Mouse (Mus musculus) neural tube, embryonic 14.5 days (tissue): ENCODE data around the gene H2al1b. TPM values are rescaled to one million over a fixed set of nuclear protein-coding genes. Genes with fewer than 3 reads are reported as not detected.
"Not testable (repeated sequence)": the region's sequence is repeated elsewhere in the genome, so short reads cannot be mapped to it uniquely, and the experiment has no call there.

Source experiments
- ATAC-seq: fragments of 200-750 bp; cut with Nextera tagmentation; 2 replicates; pipeline ENCODE4 v1.8.0; 2017; ENCODE audit warnings: low read depth, mild to moderate bottlenecking, moderate TSS enrichment, moderate library complexity
- H3K27ac ChIP-seq: fragments of 300-500 bp; sonication (generic); 2 replicates; pipeline ENCODE4 v1.5.1; 2014; ENCODE audit warnings: low read depth, mild to moderate bottlenecking, control low read depth, low read length, moderate library complexity, mixed read lengths
- H3K27me3 ChIP-seq: fragments of 300-500 bp; sonication (generic); 2 replicates; pipeline ENCODE4 v1.6.1; 2014; ENCODE audit warnings: low read length; ENCODE audit not compliant: control insufficient read depth, insufficient read depth
- H3K36me3 ChIP-seq: fragments of 300-500 bp; sonication (generic); 2 replicates; pipeline ENCODE4 v1.6.1; 2014; ENCODE audit warnings: low read length, mixed read lengths; ENCODE audit not compliant: control insufficient read depth, insufficient read depth
- H3K4me1 ChIP-seq: fragments of 300-500 bp; sonication (generic); 2 replicates; pipeline ENCODE4 v1.6.1; 2014; ENCODE audit warnings: low read length; ENCODE audit not compliant: control insufficient read depth, insufficient read depth
- H3K4me2 ChIP-seq: fragments of 300-500 bp; sonication (generic); 2 replicates; pipeline ENCODE4 v1.6.1; 2014; ENCODE audit warnings: mild to moderate bottlenecking, low read depth, low read length, control low read depth
- H3K4me3 ChIP-seq: fragments of 300-500 bp; sonication (generic); 2 replicates; pipeline ENCODE4 v1.5.1; 2014; ENCODE audit warnings: low read depth, low read length, control low read depth, mixed read lengths
- H3K9ac ChIP-seq: fragments of 300-500 bp; sonication (generic); replicated peaks from 2 replicates; pipeline ENCODE4 v1.6.1; 2014; ENCODE audit warnings: low read depth, mild to moderate bottlenecking, control low read depth, low read length, mixed read lengths
- H3K9me3 ChIP-seq: fragments of 300-500 bp; sonication (generic); 2 replicates; pipeline ENCODE4 v1.6.1; 2016; ENCODE audit warnings: low read length; ENCODE audit not compliant: control insufficient read depth
- WGBS: fragments of 180-500 bp; shearing (Covaris S2); extraction: QIAGEN DNeasy Blood & Tissue Kit; methylation state at CpG from one replicate; pipeline ENCODE4 v1.1.7; 2014; 5-methylcytosine and 5-hydroxymethylcytosine counted together
- polyA plus RNA-seq: library from polyadenylated mRNA; unstranded; fragments of >200 nt; fragmentation: Nextera tagmentation; extraction: Ambion mirVana; gene quantifications from 2 replicates; pipeline ENCODE4 v1.2.1, GENCODE M21; 2014

Gene H2al1b
- polyA plus RNA-seq, 1 experiment from 2014 or later, result not detected

- Histone ChIP-seq H3K27ac (no peak overlapping the region), H3K9me3 (no peaks in the 10 kb centered on the region), H3K4me2 (no peak overlapping the region), H3K4me1 (no peaks in the 10 kb centered on the region), H3K9ac (no peak overlapping the region), H3K27me3 (no peaks in the 10 kb centered on the region), H3K36me3 (no peaks in the 10 kb centered on the region), H3K4me3 (no peak overlapping the region)
- no peak for ATAC-seq
- 77% methylated on average over 2 of the region's 2 CpGs for WGBS
These were observed 21.5 kb upstream of the H2al1b start for GRCm38 (mm10) chrX:11280741-11281140.

- H3K36me3 ChIP-seq, result no peaks in the 10 kb centered on the region
- H3K4me2 ChIP-seq, result no peak overlapping the region
- no peak for ATAC-seq
- no peaks in the 10 kb centered on the region for H3K4me1 ChIP-seq
- WGBS, result 79% methylated on average over 14 of the region's 14 CpGs
- no peak overlapping the region for H3K9ac ChIP-seq
- no peaks in the 10 kb centered on the region for H3K27me3 ChIP-seq
- no peak overlapping the region for H3K4me3 ChIP-seq
- no peak overlapping the region for H3K27ac ChIP-seq
- H3K9me3 ChIP-seq, result no peaks in the 10 kb centered on the region
These were observed 13.8 kb upstream of the H2al1b start for GRCm38 (mm10) chrX:11288306-11288882.

- no peak for ATAC-seq
- no peaks in the 10 kb centered on the region for H3K4me1 ChIP-seq
- H3K9me3 ChIP-seq, result no peaks in the 10 kb centered on the region
- H3K4me3 ChIP-seq, result no peak overlapping the region
- no peak overlapping the region for H3K9ac ChIP-seq
- H3K27ac ChIP-seq, result no peak overlapping the region
- H3K36me3 ChIP-seq, result no peaks in the 10 kb centered on the region
- H3K4me2 ChIP-seq, result no peak overlapping the region
- H3K27me3 ChIP-seq, result no peaks in the 10 kb centered on the region
- WGBS, result 66% methylated on average over 4 of the region's 4 CpGs
These were observed 13.0 kb upstream of the H2al1b start for GRCm38 (mm10) chrX:11289244-11289643.

GRCm38 (mm10) chrX:11298957-11299356, 3.3 kb upstream of the H2al1b start, which contains the start of gene H2al1a:
Gene H2al1a, plus strand, starts transcription at chrX:11299257.
- H3K9me3 ChIP-seq, H3K4me3 ChIP-seq, ATAC-seq, H3K4me1 ChIP-seq, H3K36me3 ChIP-seq, H3K27me3 ChIP-seq, H3K9ac ChIP-seq, H3K4me2 ChIP-seq, H3K27ac ChIP-seq: not testable (repeated sequence)
- WGBS, result no CpG with 5 or more reads among the region's 3 CpGs

- WGBS, result 92% methylated on average over 1 of the region's 6 CpGs
These were observed 3.1 kb downstream of the H2al1b start, which contains the start of gene H2al1c for GRCm38 (mm10) chrX:11305355-11305754. Gene H2al1c, plus strand, starts transcription at chrX:11305655.

GRCm38 (mm10) chrX:11308524-11308923, 6.3 kb downstream of the H2al1b start, which contains the start of gene H2al1d:
Gene H2al1d, plus strand, starts transcription at chrX:11308824.
- H3K4me3 ChIP-seq, H3K27me3 ChIP-seq, H3K9me3 ChIP-seq, H3K36me3 ChIP-seq, H3K27ac ChIP-seq, H3K4me1 ChIP-seq, H3K9ac ChIP-seq, H3K4me2 ChIP-seq, ATAC-seq: not testable (repeated sequence)
- WGBS, result no CpG with 5 or more reads among the region's 6 CpGs

More at GRCm38 (mm10) chrX:11305355-11305754, 3.1 kb downstream of the H2al1b start, which contains the start of gene H2al1c:
- not testable (repeated sequence) for ATAC-seq, H3K9ac ChIP-seq, H3K27me3 ChIP-seq, H3K9me3 ChIP-seq, H3K4me3 ChIP-seq, H3K27ac ChIP-seq, H3K4me2 ChIP-seq, H3K36me3 ChIP-seq, H3K4me1 ChIP-seq

- H3K9me3 ChIP-seq, H3K36me3 ChIP-seq, H3K9ac ChIP-seq, H3K27ac ChIP-seq, H3K4me3 ChIP-seq, H3K27me3 ChIP-seq, ATAC-seq, H3K4me1 ChIP-seq, H3K4me2 ChIP-seq: not testable (repeated sequence)
- WGBS, result no CpG with 5 or more reads among the region's 3 CpGs
These were observed 9.4 kb downstream of the H2al1b start, which contains the start of gene H2al1e for GRCm38 (mm10) chrX:11311634-11312033. Gene H2al1e, plus strand, starts transcription at chrX:11311934.

- not testable (repeated sequence) for H3K27me3 ChIP-seq, ATAC-seq, H3K4me1 ChIP-seq, H3K9ac ChIP-seq, H3K4me3 ChIP-seq, H3K9me3 ChIP-seq, H3K36me3 ChIP-seq, H3K27ac ChIP-seq, H3K4me2 ChIP-seq
- WGBS, result no CpG with 5 or more reads among the region's 6 CpGs
These were observed 12.6 kb downstream of the H2al1b start, which contains the start of gene H2al1f for GRCm38 (mm10) chrX:11314858-11315257. Gene H2al1f, plus strand, starts transcription at chrX:11315158.

GRCm38 (mm10) chrX:11317956-11318355, 15.7 kb downstream of the H2al1b start, which contains the start of gene H2al1g:
Gene H2al1g, plus strand, starts transcription at chrX:11318256.
- not testable (repeated sequence) for H3K27ac ChIP-seq, H3K4me1 ChIP-seq, H3K27me3 ChIP-seq, H3K9ac ChIP-seq, H3K9me3 ChIP-seq, H3K36me3 ChIP-seq, ATAC-seq, H3K4me2 ChIP-seq, H3K4me3 ChIP-seq
- no CpG with 5 or more reads among the region's 3 CpGs for WGBS
